Mouse (Mus musculus) inflammation-experienced regulatory T-cells, adult 16 weeks (primary cell): Measurements from ENCODE around the gene Crcp. TPM values are rescaled to one million over a fixed set of nuclear protein-coding genes. Genes with fewer than 3 reads are reported as not detected.

Source experiments
- polyA plus RNA-seq: library from polyadenylated mRNA; unstranded; fragments of 100-300 nt; shearing (Covaris generic); gene quantifications from one replicate; pipeline ENCODE4 v1.2.1, GENCODE M21; 2017

The Crcp gene
- 53.4 TPM for polyA plus RNA-seq

GRCm38 (mm10) chr5:130029142-130029897 is at the start of gene Crcp, which contains the start of gene Asl:
Gene Crcp, plus strand, starts transcription at chr5:130029290.
Gene Asl, minus strand, starts transcription at chr5:130029247.

GRCm38 (mm10) chr5:130002301-130003146 is 26.6 kb upstream of the Crcp start, which contains the start of gene Gusb:
Gene Gusb, minus strand, starts transcription at chr5:130003049.

GRCm38 (mm10) chr5:130073026-130073425 is 43.9 kb downstream of the Crcp start, which contains the start of gene Tpst1:
Gene Tpst1, plus strand, starts transcription at chr5:130073326.

Other genes starting within 250 kb of the Crcp start
- 70.0 TPM for gene Psph, start 241.8 kb upstream of the Crcp start, polyA plus RNA-seq
- gene Sumf2, start 182.3 kb upstream of the Crcp start, polyA plus RNA-seq: 34.8 TPM
- 481 TPM for gene Chchd2, start 141.8 kb upstream of the Crcp start, polyA plus RNA-seq
- 2.7 TPM for gene Zbed5, start 133.6 kb upstream of the Crcp start, polyA plus RNA-seq
- gene Phkg1, start 130.7 kb upstream of the Crcp start, polyA plus RNA-seq: 0.13 TPM
- not detected for gene Nupr1l, start 120.8 kb upstream of the Crcp start, polyA plus RNA-seq
- 7.3 TPM for gene Vkorc1l1, start 87.3 kb upstream of the Crcp start, polyA plus RNA-seq
- gene Gusb, start 26.2 kb upstream of the Crcp start, polyA plus RNA-seq: 63.8 TPM
- 98.1 TPM for gene Asl, start within 50 bp of the Crcp start, polyA plus RNA-seq
- 2.4 TPM for gene Tpst1, start 44.0 kb downstream of the Crcp start, polyA plus RNA-seq
- gene Kctd7, start 115.6 kb downstream of the Crcp start, polyA plus RNA-seq: 6.8 TPM
- gene Rabgef1, start 142.5 kb downstream of the Crcp start, polyA plus RNA-seq: 47.3 TPM
- gene Tmem248, start 187.8 kb downstream of the Crcp start, polyA plus RNA-seq: 9.0 TPM
- 115 TPM for gene Sbds, start 226.2 kb downstream of the Crcp start, polyA plus RNA-seq
- gene Tyw1, start 226.3 kb downstream of the Crcp start, polyA plus RNA-seq: 47.1 TPM